Mouse (Mus musculus): ENCODE measurements around the gene Stk19.

- TF ChIP-seq MAFK (IDR thresholded peaks at IDR 0.05; ENCODE audit: insufficient read depth, low read depth, low read length) (no peak), ZNF384 (IDR thresholded peaks at IDR 0.05; ENCODE audit: low read depth, low read length) (no peak), HCFC1 (IDR thresholded peaks at IDR 0.05; ENCODE audit: borderline replicate concordance, insufficient read depth, low read length) (no peak), CHD2 (IDR thresholded peaks at IDR 0.05; ENCODE audit: low read depth, low read length) (no peak)
Observed at GRCm38 (mm10) chr17:34853511-34853910, 16.8 kb upstream of the Stk19 start.
